ENCODE assay signal across 8 mouse cellular contexts in the genomic region with DNA sequence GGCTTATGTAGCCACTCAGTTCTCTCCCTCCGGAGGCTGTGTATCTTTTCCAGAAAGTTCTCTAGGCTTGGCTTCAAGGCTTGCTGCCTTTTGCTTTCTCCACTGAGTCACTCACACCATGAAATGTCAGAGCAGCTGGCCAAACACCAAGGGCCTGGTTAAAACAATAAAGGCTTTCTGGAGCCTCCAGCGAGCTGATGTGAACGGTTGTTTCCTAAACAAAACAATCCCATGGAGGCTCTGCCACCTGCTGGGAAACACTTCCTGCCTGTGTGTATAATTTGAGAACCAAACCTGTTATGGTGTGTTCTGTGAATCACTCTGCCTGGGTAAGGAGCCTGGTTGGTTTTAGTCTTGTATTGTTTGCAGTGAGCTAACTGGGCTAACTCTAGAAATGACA.
DNase-seq lines count a peak whose midpoint lies in the region; ATAC-seq lines count a peak whose summit lies in the region.

No protein-coding gene starts in this region.

- no peaks in the 10 kb centered on the region for H3K27me3 ChIP-seq in hindbrain, embryonic 16.5 days (replicated peaks; ENCODE audit: control insufficient read depth, insufficient read depth, low read length)
- H3K27me3 ChIP-seq in limb, embryonic 11.5 days (ENCODE audit: control insufficient read depth, insufficient read depth, low read length), result no peaks in the 10 kb centered on the region
- H3K27me3 ChIP-seq in neural tube, embryonic 11.5 days (ENCODE audit: control insufficient read depth, insufficient read depth, low read length), result no peaks in the 10 kb centered on the region

- WGBS in hindbrain, embryonic 16.5 days, result 6% methylated on average over 3 of the region's 3 CpGs
- WGBS in limb, embryonic 11.5 days, result 21% methylated on average over 3 of the region's 3 CpGs
- WGBS in neural tube, embryonic 11.5 days, result 10% methylated on average over 3 of the region's 3 CpGs

- peaks cover 18% of the 10 kb centered on the region for H3K4me1 ChIP-seq in hindbrain, embryonic 16.5 days (ENCODE audit: control insufficient read depth, insufficient read depth, low read depth, low read length)
- H3K4me1 ChIP-seq in limb, embryonic 11.5 days (ENCODE audit: control insufficient read depth, insufficient read depth, low read length), result 0 out of 2 replicates have a peak, but pooled peaks cover 5% of the 10 kb centered on the region
- peaks cover 15% of the 10 kb centered on the region; the same call in 1 of the 2 replicates for H3K4me1 ChIP-seq in neural tube, embryonic 11.5 days (ENCODE audit: control insufficient read depth, insufficient read depth, low read length)

- no peak overlapping the region; the same call in 1 of the 2 replicates for H3K4me2 ChIP-seq in hindbrain, embryonic 16.5 days (ENCODE audit: low read length)
- no peak overlapping the region for H3K4me2 ChIP-seq in limb, embryonic 11.5 days (ENCODE audit: low read depth, severe bottlenecking)
- no peak overlapping the region for H3K4me2 ChIP-seq in neural tube, embryonic 11.5 days (ENCODE audit: low read depth)

- H3K9me3 ChIP-seq in hindbrain, embryonic 16.5 days (ENCODE audit: control insufficient read depth, low read length), result 0 out of 2 replicates have a peak, but pooled peaks cover 4% of the 10 kb centered on the region
- no peaks in the 10 kb centered on the region for H3K9me3 ChIP-seq in limb, embryonic 11.5 days (ENCODE audit: control insufficient read depth, low read length)
- H3K9me3 ChIP-seq in neural tube, embryonic 11.5 days (ENCODE audit: control insufficient read depth, low read length), result no peaks in the 10 kb centered on the region

- DNase-seq in kidney, adult 11 months, result peak; percentile 4
- DNase-seq in kidney, adult 8-10 months, result no peak
- peak; percentile 15 for DNase-seq in cerebellum, adult 9-11 months
- peak; percentile 40 to 43 for DNase-seq in frontal cortex, postnatal 36 days (ENCODE audit: low spot score in 2 of 2)
- DNase-seq in limb, embryonic 11.5 days (ENCODE audit: low spot score), result peak; percentile 64
- DNase-seq in neural tube, embryonic 11.5 days (ENCODE audit: low spot score), result peak; percentile 50

- no peak overlapping the region for H3K4me3 ChIP-seq in hindbrain, embryonic 16.5 days (ENCODE audit: low read length)
- H3K4me3 ChIP-seq in limb, embryonic 11.5 days (ENCODE audit: low read depth, low read length), result no peak overlapping the region
- no peak overlapping the region for H3K4me3 ChIP-seq in neural tube, embryonic 11.5 days (ENCODE audit: low read depth, low read length)

- no peak for ATAC-seq in hindbrain, embryonic 16.5 days
- no peak for ATAC-seq in limb, embryonic 11.5 days (ENCODE audit: insufficient number of reproducible peaks, low FRiP score, low TSS enrichment, low read depth)
- no peak for ATAC-seq in neural tube, embryonic 11.5 days (ENCODE audit: insufficient read depth, low FRiP score, low TSS enrichment)
- ATAC-seq in megakaryocyte, adult 5-6 weeks (ENCODE audit: poor library complexity, severe bottlenecking), result no peak

- no peak overlapping the region for H3K9ac ChIP-seq in hindbrain, embryonic 16.5 days (ENCODE audit: low read depth, low read length)
- H3K9ac ChIP-seq in limb, embryonic 11.5 days (ENCODE audit: low read length), result no peak overlapping the region
- no peak overlapping the region for H3K9ac ChIP-seq in neural tube, embryonic 11.5 days (ENCODE audit: low read length)

- no peaks in the 10 kb centered on the region for H3K36me3 ChIP-seq in hindbrain, embryonic 16.5 days (ENCODE audit: control insufficient read depth, insufficient read depth, low read length)
- H3K36me3 ChIP-seq in limb, embryonic 11.5 days (ENCODE audit: control insufficient read depth, insufficient read depth, low read length), result no peaks in the 10 kb centered on the region
- no peaks in the 10 kb centered on the region for H3K36me3 ChIP-seq in neural tube, embryonic 11.5 days (ENCODE audit: control insufficient read depth, insufficient read depth, low read length)

- peak overlapping the region; percentile 39; the same call in 1 of the 2 replicates for H3K27ac ChIP-seq in hindbrain, embryonic 16.5 days (ENCODE audit: low read depth, low read length)
- peak overlapping the region; percentile 67 for H3K27ac ChIP-seq in limb, embryonic 11.5 days (replicated peaks; ENCODE audit: low read depth, low read length)
- no peak overlapping the region for H3K27ac ChIP-seq in neural tube, embryonic 11.5 days (ENCODE audit: low read depth, low read length)

Comparison
In these comparisons a context has a peak if more than half of its experiments do, and no peak if none do; other contexts are left out.
1. DNase-seq: peak in kidney, adult 11 months (single experiment), cerebellum, adult 9-11 months (single experiment), frontal cortex, postnatal 36 days (2 of 2), limb, embryonic 11.5 days (single experiment) and neural tube, embryonic 11.5 days (single experiment); none in kidney, adult 8-10 months (0 of 2).